Mouse (Mus musculus): ENCODE data around the gene Pbld2.

- no peak for TF ChIP-seq POLR2A (IDR thresholded peaks at IDR 0.05; ENCODE audit: insufficient read length, low read depth)
- no peak for TF ChIP-seq POLR2AphosphoS2 (IDR thresholded peaks at IDR 0.05; ENCODE audit: insufficient read length, low read depth)
- no peak for TF ChIP-seq E2F4 (IDR thresholded peaks at IDR 0.05; ENCODE audit: insufficient read depth)
- no peak for TF ChIP-seq MAX (IDR thresholded peaks at IDR 0.05; ENCODE audit: low read depth)
- no peak for TF ChIP-seq USF1 (IDR thresholded peaks at IDR 0.05; ENCODE audit: low read depth)
- no peak for TF ChIP-seq MYOD1 (IDR thresholded peaks at IDR 0.05; ENCODE audit: control insufficient read depth in 1 of 3, insufficient read length in 2 of 3, low read depth in 2 of 3)
- no peak for TF ChIP-seq TCF12 (IDR thresholded peaks at IDR 0.05; ENCODE audit: insufficient read depth, poor library complexity, severe bottlenecking)
- no peak for TF ChIP-seq CEBPB (IDR thresholded peaks at IDR 0.05; ENCODE audit: insufficient read depth, poor library complexity, severe bottlenecking)
- TF ChIP-seq REST (IDR thresholded peaks at IDR 0.05; ENCODE audit: insufficient read depth, insufficient read length), result no peak
Observed at GRCm38 (mm10) chr10:63008193-63008592, 15.9 kb upstream of the Pbld2 start.

All from myocyte (in vitro differentiated cells).